Comparison of ENCODE assay signal across 16 mouse cellular contexts in the genomic region with DNA sequence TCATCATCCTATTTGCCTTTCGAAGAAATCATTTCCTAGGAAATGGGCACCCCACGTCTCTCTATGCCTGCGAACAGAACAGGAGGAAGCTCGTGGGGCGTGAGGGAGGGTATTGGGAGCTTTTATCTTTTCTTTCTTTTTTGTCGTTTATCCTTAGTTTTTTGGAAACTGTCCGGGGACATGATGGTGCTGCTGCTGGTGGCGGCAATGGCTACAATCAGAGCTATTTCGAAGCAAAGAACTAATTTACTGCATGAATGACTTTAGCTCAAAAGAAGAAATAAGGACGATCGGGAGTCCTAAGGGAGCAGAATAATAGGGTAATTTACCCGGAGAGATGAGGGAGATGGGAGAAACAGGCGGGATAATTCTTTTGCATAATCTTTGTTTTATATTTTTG.
DNase-seq lines count a peak whose midpoint lies in the region; ATAC-seq and TF ChIP-seq lines count a peak whose summit lies in the region.
"Had no signal": no experiment of that assay in that cellular context is flagged by ENCODE, and none has a peak within 500 bp of the region (broad histone marks: within the 10 kb centered on the region; RNA-seq: fewer than 3 reads in every experiment).

No protein-coding gene starts in this region.

- H3K9me3 ChIP-seq in forebrain, embryonic 12.5 days, result no peaks in the 10 kb centered on the region
- no peaks in the 10 kb centered on the region for H3K9me3 ChIP-seq in forebrain, postnatal 0 days (ENCODE audit: low read length)
- no peaks in the 10 kb centered on the region for H3K9me3 ChIP-seq in hindbrain, postnatal 0 days (ENCODE audit: low read length)
- no peaks in the 10 kb centered on the region for H3K9me3 ChIP-seq in midbrain, postnatal 0 days (ENCODE audit: low read length)
- H3K9me3 ChIP-seq in liver, embryonic 11.5 days (ENCODE audit: control insufficient read depth, low read length), result no peaks in the 10 kb centered on the region
- H3K9me3 ChIP-seq: kidney, embryonic 15.5 days; limb, embryonic 10.5 days; liver, embryonic 13.5 days; lung, embryonic 15.5 days had no signal

- WGBS in forebrain, embryonic 12.5 days, result 7% methylated on average over 13 of the region's 13 CpGs
- 7% methylated on average over 13 of the region's 13 CpGs for WGBS in forebrain, postnatal 0 days
- WGBS in hindbrain, postnatal 0 days, result 10% methylated on average over 13 of the region's 13 CpGs
- WGBS in midbrain, postnatal 0 days, result 12% methylated on average over 13 of the region's 13 CpGs
- 72% methylated on average over 13 of the region's 13 CpGs for WGBS in liver, embryonic 11.5 days

- no peak overlapping the region for H3K27ac ChIP-seq in forebrain, embryonic 12.5 days
- H3K27ac ChIP-seq in forebrain, postnatal 0 days (ENCODE audit: low read depth, low read length), result no peak overlapping the region
- H3K27ac ChIP-seq in hindbrain, postnatal 0 days, result no peak overlapping the region
- H3K27ac ChIP-seq in midbrain, postnatal 0 days (ENCODE audit: low read depth, low read length), result no peak overlapping the region
- no peak overlapping the region for H3K27ac ChIP-seq in liver, embryonic 11.5 days (ENCODE audit: low read depth, low read length)
- H3K27ac ChIP-seq: kidney, embryonic 15.5 days; limb, embryonic 10.5 days; liver, embryonic 13.5 days; lung, embryonic 15.5 days had no signal

- no peak overlapping the region for H3K4me3 ChIP-seq in forebrain, embryonic 12.5 days (replicated peaks)
- no peak overlapping the region for H3K4me3 ChIP-seq in forebrain, postnatal 0 days (ENCODE audit: low read depth, low read length)
- H3K4me3 ChIP-seq in hindbrain, postnatal 0 days (ENCODE audit: low read length), result no peak overlapping the region
- H3K4me3 ChIP-seq in midbrain, postnatal 0 days (ENCODE audit: low read depth, low read length), result peak overlapping the region; percentile 11; the same call in 1 of the 2 replicates
- no peak overlapping the region for H3K4me3 ChIP-seq in liver, embryonic 11.5 days (ENCODE audit: low read depth, low read length)
- H3K4me3 ChIP-seq: kidney, embryonic 15.5 days; limb, embryonic 10.5 days; liver, embryonic 13.5 days; lung, embryonic 15.5 days had no signal

- TF ChIP-seq CTCF in forebrain, postnatal 0 days (IDR thresholded peaks at IDR 0.05; ENCODE audit: low read depth), result no peak
- TF ChIP-seq CTCF in hindbrain, postnatal 0 days (IDR thresholded peaks at IDR 0.05; ENCODE audit: low read depth), result no peak
- TF ChIP-seq CTCF in midbrain, postnatal 0 days (IDR thresholded peaks at IDR 0.05), result no peak

- H3K27me3 ChIP-seq in forebrain, embryonic 12.5 days, result no peaks in the 10 kb centered on the region
- no peaks in the 10 kb centered on the region for H3K27me3 ChIP-seq in forebrain, postnatal 0 days (ENCODE audit: insufficient read depth, low read length)
- no peaks in the 10 kb centered on the region for H3K27me3 ChIP-seq in hindbrain, postnatal 0 days (ENCODE audit: insufficient read depth, low read length)
- no peaks in the 10 kb centered on the region for H3K27me3 ChIP-seq in midbrain, postnatal 0 days (ENCODE audit: insufficient read depth, low read length)
- no peaks in the 10 kb centered on the region for H3K27me3 ChIP-seq in liver, embryonic 11.5 days (replicated peaks; ENCODE audit: control insufficient read depth, insufficient read depth, low read length)
- H3K27me3 ChIP-seq: liver, embryonic 13.5 days; lung, embryonic 15.5 days had no signal

- H3K4me1 ChIP-seq in forebrain, embryonic 12.5 days, result peaks cover 12% of the 10 kb centered on the region
- H3K4me1 ChIP-seq in forebrain, postnatal 0 days (ENCODE audit: insufficient read depth), result no peaks in the 10 kb centered on the region
- 0 out of 2 replicates have a peak, but pooled peaks cover 2% of the 10 kb centered on the region for H3K4me1 ChIP-seq in hindbrain, postnatal 0 days (ENCODE audit: insufficient read depth, low read length)
- peaks cover 2% of the 10 kb centered on the region; the same call in 1 of the 2 replicates for H3K4me1 ChIP-seq in midbrain, postnatal 0 days (ENCODE audit: insufficient read depth, low read length)
- H3K4me1 ChIP-seq in liver, embryonic 11.5 days (replicated peaks; ENCODE audit: control insufficient read depth, insufficient read depth, low read length), result no peaks in the 10 kb centered on the region
- H3K4me1 ChIP-seq: kidney, embryonic 15.5 days; limb, embryonic 10.5 days; liver, embryonic 13.5 days; lung, embryonic 15.5 days had no signal

- no peak for DNase-seq in forebrain, postnatal 0 days
- peak; percentile 30 for DNase-seq in hindbrain, postnatal 0 days (ENCODE audit: low spot score)
- no peak for DNase-seq in midbrain, postnatal 0 days (ENCODE audit: low spot score)
- no peak for DNase-seq in liver, embryonic 11.5 days (ENCODE audit: low spot score)
- DNase-seq in adrenal gland, postnatal 14 days, result no peak
- DNase-seq in thymus, postnatal 4 days, result no peak
- no peak for DNase-seq in right cerebral cortex, postnatal 10 days (ENCODE audit: low spot score in 2 of 2)
- DNase-seq: cerebellum, postnatal 25 days; gastrocnemius, postnatal 25 days; liver, embryonic 13.5 days; right cerebral cortex, postnatal 14 days; thymus, postnatal 36 days had no signal

- peak overlapping the region; percentile 39 for H3K4me2 ChIP-seq in forebrain, embryonic 12.5 days
- H3K4me2 ChIP-seq in forebrain, postnatal 0 days (ENCODE audit: low read depth), result peak overlapping the region; percentile 37
- H3K4me2 ChIP-seq in hindbrain, postnatal 0 days (ENCODE audit: low read depth, low read length), result peak overlapping the region; percentile 41
- H3K4me2 ChIP-seq in midbrain, postnatal 0 days (ENCODE audit: low read depth, low read length, poor library complexity, severe bottlenecking), result peak overlapping the region; percentile 30
- H3K4me2 ChIP-seq in liver, embryonic 11.5 days, result no peak overlapping the region
- H3K4me2 ChIP-seq: kidney, embryonic 15.5 days; liver, embryonic 13.5 days; lung, embryonic 15.5 days had no signal

- H3K9ac ChIP-seq in forebrain, embryonic 12.5 days, result no peak overlapping the region
- peak overlapping the region; percentile 1; the same call in 1 of the 2 replicates for H3K9ac ChIP-seq in forebrain, postnatal 0 days
- H3K9ac ChIP-seq in hindbrain, postnatal 0 days (replicated peaks; ENCODE audit: low read length), result no peak overlapping the region
- H3K9ac ChIP-seq in midbrain, postnatal 0 days (replicated peaks; ENCODE audit: low read length, poor library complexity, severe bottlenecking), result 0 out of 2 replicates have a peak overlapping the region, but pooled peaks have one; percentile 24
- H3K9ac ChIP-seq in liver, embryonic 11.5 days (ENCODE audit: low read depth, low read length), result no peak overlapping the region
- H3K9ac ChIP-seq: kidney, embryonic 15.5 days; liver, embryonic 13.5 days; lung, embryonic 15.5 days had no signal

- no peak for ATAC-seq in forebrain, embryonic 12.5 days (ENCODE audit: low FRiP score)
- no peak for ATAC-seq in forebrain, postnatal 0 days
- ATAC-seq in hindbrain, postnatal 0 days, result no peak
- no peak for ATAC-seq in midbrain, postnatal 0 days (ENCODE audit: low FRiP score)
- no peak for ATAC-seq in liver, embryonic 11.5 days (replicated peaks; ENCODE audit: low FRiP score)

- H3K36me3 ChIP-seq in forebrain, embryonic 12.5 days (replicated peaks), result no peaks in the 10 kb centered on the region
- H3K36me3 ChIP-seq in forebrain, postnatal 0 days (ENCODE audit: insufficient read depth), result no peaks in the 10 kb centered on the region
- H3K36me3 ChIP-seq in hindbrain, postnatal 0 days (ENCODE audit: insufficient read depth, low read length), result no peaks in the 10 kb centered on the region
- H3K36me3 ChIP-seq in midbrain, postnatal 0 days (ENCODE audit: insufficient read depth, low read length), result no peaks in the 10 kb centered on the region
- H3K36me3 ChIP-seq in liver, embryonic 11.5 days (ENCODE audit: control insufficient read depth, insufficient read depth, low read length), result no peaks in the 10 kb centered on the region
- H3K36me3 ChIP-seq: kidney, embryonic 15.5 days; limb, embryonic 10.5 days; liver, embryonic 13.5 days; lung, embryonic 15.5 days had no signal

Comparison
In these comparisons a context has a peak if more than half of its experiments do, and no peak if none do; other contexts are left out.
1. H3K9ac ChIP-seq: peak in forebrain, postnatal 0 days (single experiment) and midbrain, postnatal 0 days (single experiment); none in forebrain, embryonic 12.5 days (single experiment), hindbrain, postnatal 0 days (single experiment) and liver, embryonic 11.5 days (single experiment).